28 mouse cellular contexts compared by ENCODE assay signal in genomic region chr8:83764116-83764515, GRCm38 (mm10).
"Had no signal": no experiment of that assay in that cellular context is flagged by ENCODE, and none has a peak within 500 bp of the region (broad histone marks: within the 10 kb centered on the region; RNA-seq: fewer than 3 reads in every experiment).

No protein-coding gene starts in this region.

- H3K36me3 ChIP-seq: limb, embryonic 10.5 days; limb, embryonic 12.5 days; limb, embryonic 13.5 days; limb, embryonic 15.5 days; liver, embryonic 12.5 days; liver, embryonic 13.5 days; liver, embryonic 15.5 days; lung, embryonic 15.5 days; midbrain, embryonic 10.5 days; midbrain, embryonic 12.5 days; midbrain, embryonic 13.5 days; midbrain, embryonic 15.5 days had no signal

- H3K4me3 ChIP-seq: limb, embryonic 10.5 days; limb, embryonic 12.5 days; limb, embryonic 13.5 days; limb, embryonic 15.5 days; liver, embryonic 12.5 days; liver, embryonic 13.5 days; liver, embryonic 15.5 days; lung, embryonic 15.5 days; megakaryocyte, embryonic 14.5 days; midbrain, embryonic 10.5 days; midbrain, embryonic 12.5 days; midbrain, embryonic 13.5 days; midbrain, embryonic 15.5 days; myocyte had no signal

- ATAC-seq: liver, embryonic 12.5 days; liver, postnatal 0 days; lung, postnatal 0 days; midbrain, embryonic 13.5 days; midbrain, embryonic 15.5 days; midbrain, embryonic 16.5 days had no signal

- DNase-seq: liver; liver, embryonic 13.5 days; liver, postnatal 0 days; lung, adult 18-20 months; lung, adult 2 months; lung, embryonic 14.5 days; lung, postnatal 10 days; lung, postnatal 14 days; lung, postnatal 36 days; lung, postnatal 4 days; midbrain, embryonic 14.5 days had no signal

- H3K27ac ChIP-seq: limb, embryonic 10.5 days; limb, embryonic 12.5 days; limb, embryonic 13.5 days; limb, embryonic 15.5 days; liver, embryonic 12.5 days; liver, embryonic 13.5 days; liver, embryonic 14.5 days; liver, embryonic 15.5 days; lung, embryonic 15.5 days; macrophage; midbrain, embryonic 10.5 days; midbrain, embryonic 12.5 days; midbrain, embryonic 13.5 days; midbrain, embryonic 15.5 days had no signal

- H3K27me3 ChIP-seq: limb, embryonic 12.5 days; limb, embryonic 13.5 days; limb, embryonic 15.5 days; liver, embryonic 12.5 days; liver, embryonic 13.5 days; liver, embryonic 15.5 days; lung, embryonic 15.5 days; midbrain, embryonic 12.5 days; midbrain, embryonic 13.5 days; midbrain, embryonic 15.5 days had no signal

- H3K4me1 ChIP-seq: limb, embryonic 10.5 days; limb, embryonic 12.5 days; limb, embryonic 13.5 days; limb, embryonic 15.5 days; midbrain, embryonic 10.5 days; midbrain, embryonic 12.5 days; midbrain, embryonic 13.5 days; midbrain, embryonic 15.5 days had no signal
